Mouse (Mus musculus) kidney, postnatal 0 days (tissue): ENCODE data around the gene Plekhd1. TPM values are rescaled to one million over a fixed set of nuclear protein-coding genes. Genes with fewer than 3 reads are reported as not detected.

Experiments used
- ATAC-seq: fragments of 200-750 bp; cut with Nextera tagmentation; replicated peaks from 2 replicates; pipeline ENCODE4 v1.8.0; 2017; ENCODE audit warnings: low read depth, moderate number of reproducible peaks, moderate TSS enrichment, moderate library complexity; ENCODE audit not compliant: low FRiP score
- DNase-seq: peaks from one replicate; pipeline ENCODE4 v3.0.0-alpha.2; 2016; ENCODE audit warnings: low spot score
- H3K27ac ChIP-seq: fragments of 300-500 bp; sonication (generic); 2 replicates; pipeline ENCODE4 v1.5.1; 2014; ENCODE audit warnings: mild to moderate bottlenecking
- H3K27me3 ChIP-seq: fragments of 300-500 bp; sonication (generic); 2 replicates; pipeline ENCODE4 v1.6.1; 2014; ENCODE audit warnings: low read length, mixed read lengths; ENCODE audit not compliant: insufficient read depth
- H3K36me3 ChIP-seq: fragments of 300-500 bp; sonication (generic); 2 replicates; pipeline ENCODE4 v1.6.1; 2014; ENCODE audit warnings: low read length, mixed read lengths; ENCODE audit not compliant: insufficient read depth
- H3K4me1 ChIP-seq: fragments of 300-500 bp; sonication (generic); replicated peaks from 2 replicates; pipeline ENCODE4 v1.6.1; 2014; ENCODE audit warnings: antibody characterized with exemption, low read length, mixed read lengths; ENCODE audit not compliant: insufficient read depth
- H3K4me2 ChIP-seq: fragments of 300-500 bp; sonication (generic); 2 replicates; pipeline ENCODE4 v1.6.1; 2014; ENCODE audit warnings: mild to moderate bottlenecking, low read length, moderate library complexity, mixed read lengths
- H3K4me3 ChIP-seq: fragments of 300-500 bp; sonication (generic); replicated peaks from 2 replicates; pipeline ENCODE4 v1.5.1; 2014; ENCODE audit warnings: low read depth, low read length
- H3K9ac ChIP-seq: fragments of 300-500 bp; sonication (generic); 2 replicates; pipeline ENCODE4 v1.6.1; 2014; ENCODE audit warnings: low read depth, low read length
- H3K9me3 ChIP-seq: fragments of 300-500 bp; sonication (generic); replicated peaks from 2 replicates; pipeline ENCODE4 v1.6.1; 2016; ENCODE audit warnings: low read length, inconsistent platforms, mixed read lengths
- CTCF ChIP-seq: IDR thresholded peaks from 2 replicates; pipeline ENCODE4 v1.5.1; 2016; ENCODE audit warnings: antibody characterized with exemption, low read depth, mild to moderate bottlenecking, moderate library complexity
- WGBS: fragments of 180-500 bp; shearing (Covaris S2); extraction: QIAGEN DNeasy Blood & Tissue Kit; methylation state at CpG from one replicate; pipeline ENCODE4 v1.1.7; 2014; 5-methylcytosine and 5-hydroxymethylcytosine counted together
- polyA plus RNA-seq: library from polyadenylated mRNA; unstranded; fragments of >200 nt; fragmentation: Nextera tagmentation; extraction: Ambion mirVana; gene quantifications from 2 replicates; pipeline ENCODE4 v1.2.1, GENCODE M21; 2015

Gene Plekhd1
- polyA plus RNA-seq, 1 experiment from 2014 or later: 3.5 TPM

DNA sequence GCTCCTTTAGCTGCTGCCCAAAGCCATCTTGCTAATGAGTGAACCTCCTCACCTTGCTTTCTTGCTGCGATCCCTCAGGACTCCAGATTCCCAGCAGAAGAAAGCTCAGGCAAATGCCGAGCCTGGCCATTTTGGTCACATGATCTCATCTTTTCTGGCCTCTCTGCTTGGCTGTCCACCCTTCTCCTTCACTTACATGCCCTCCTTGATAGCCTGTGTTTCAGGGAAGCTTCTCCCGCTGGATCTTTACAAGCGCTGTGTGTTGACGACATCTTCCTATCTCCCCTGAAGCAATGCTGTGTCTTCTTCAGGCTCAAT is 44.9 kb downstream of the Plekhd1 start:
- WGBS: 58% methylated on average over 5 of the region's 5 CpGs
- Histone ChIP-seq H3K9me3 (no peaks in the 10 kb centered on the region), H3K36me3 (no peaks in the 10 kb centered on the region), H3K27me3 (no peaks in the 10 kb centered on the region), H3K27ac (no peak overlapping the region), H3K9ac (no peak overlapping the region), H3K4me2 (no peak overlapping the region), H3K4me3 (no peak overlapping the region), H3K4me1 (no peaks in the 10 kb centered on the region)
- no peak for ATAC-seq
- TF ChIP-seq CTCF: no peak
- DNase-seq: no peak

GRCm38 (mm10) chr12:80739482-80739881 is 47.1 kb downstream of the Plekhd1 start:
- Histone ChIP-seq H3K4me1 (no peaks in the 10 kb centered on the region), H3K9ac (no peak overlapping the region), H3K36me3 (no peaks in the 10 kb centered on the region), H3K27ac (no peak overlapping the region), H3K4me3 (no peak overlapping the region), H3K9me3 (no peaks in the 10 kb centered on the region), H3K27me3 (no peaks in the 10 kb centered on the region), H3K4me2 (no peak overlapping the region)
- 29% methylated on average over 9 of the region's 9 CpGs for WGBS
- ATAC-seq: no peak
- TF ChIP-seq CTCF: peak; percentile 72
- DNase-seq: no peak

DNA sequence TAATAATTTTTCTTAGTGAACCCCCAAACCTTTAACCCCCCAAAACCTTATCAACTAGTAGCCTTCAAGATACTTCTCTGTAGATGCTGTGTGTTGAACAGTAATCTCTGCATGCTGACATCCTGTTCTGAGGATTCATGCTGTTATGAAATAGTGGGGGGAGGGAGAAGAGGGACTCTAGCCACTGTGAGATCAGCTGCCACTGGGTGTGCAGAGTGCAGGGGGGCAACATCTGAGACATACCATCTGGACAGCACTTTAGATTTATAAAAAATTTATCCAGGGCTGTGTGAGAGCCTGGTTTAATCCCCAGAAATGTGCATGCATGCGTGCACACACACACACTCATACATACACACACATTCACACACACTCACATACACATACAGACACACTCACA is 52.2 kb downstream of the Plekhd1 start:
- DNase-seq (peak; percentile 13), ATAC-seq (no peak)
- Histone ChIP-seq H3K4me3 (no peak overlapping the region), H3K9me3 (no peaks in the 10 kb centered on the region), H3K4me2 (no peak overlapping the region), H3K27me3 (no peaks in the 10 kb centered on the region), H3K9ac (no peak overlapping the region), H3K4me1 (no peaks in the 10 kb centered on the region), H3K36me3 (no peaks in the 10 kb centered on the region), H3K27ac (no peak overlapping the region)
- TF ChIP-seq CTCF: no peak
- WGBS: 92% methylated on average over 1 of the region's 1 CpGs

DNA sequence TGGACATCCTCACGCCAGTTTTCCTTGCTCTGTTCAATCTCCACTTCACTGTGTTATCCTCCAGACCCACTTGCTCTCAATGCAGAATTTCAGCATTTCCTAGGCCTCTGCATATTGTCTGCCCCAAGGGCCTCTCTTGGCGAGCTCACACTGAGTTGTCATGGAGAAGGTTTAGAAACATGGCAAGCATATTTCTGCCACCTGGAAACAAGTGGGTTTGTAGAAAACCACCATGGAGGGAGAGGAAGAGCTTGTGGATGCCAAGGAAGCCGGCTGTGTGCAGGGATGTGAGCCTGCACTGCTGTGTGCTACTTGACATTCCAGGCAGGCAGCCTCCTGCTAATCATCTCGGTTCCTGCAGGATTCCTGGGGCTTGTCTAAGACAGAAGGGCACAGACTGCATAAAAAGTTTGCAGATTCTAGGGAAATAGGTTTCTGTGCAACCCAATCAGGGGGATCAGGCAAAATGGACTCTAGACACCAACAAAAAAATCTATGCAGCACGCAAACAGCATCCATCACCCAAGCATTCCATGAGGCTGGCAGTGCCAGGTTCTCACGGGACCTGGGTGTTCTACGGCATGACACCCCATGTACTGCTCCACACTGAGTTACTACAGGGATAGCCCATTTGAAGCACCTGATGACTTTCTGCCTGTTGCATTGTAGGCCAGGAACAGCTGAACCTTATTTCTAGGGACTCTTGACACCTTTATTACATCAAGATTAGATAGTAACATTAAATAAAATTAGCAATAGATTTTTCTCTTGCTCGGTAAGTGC is 53.8 kb downstream of the Plekhd1 start:
- H3K9ac ChIP-seq: no peak overlapping the region
- H3K9me3 ChIP-seq: no peaks in the 10 kb centered on the region
- no peak for DNase-seq
- no peak overlapping the region for H3K4me3 ChIP-seq
- no peak for TF ChIP-seq CTCF
- H3K27me3 ChIP-seq: no peaks in the 10 kb centered on the region
- no peak overlapping the region for H3K27ac ChIP-seq
- no peaks in the 10 kb centered on the region for H3K36me3 ChIP-seq
- no peaks in the 10 kb centered on the region for H3K4me1 ChIP-seq
- ATAC-seq: no peak
- H3K4me2 ChIP-seq: no peak overlapping the region
- 59% methylated on average over 8 of the region's 8 CpGs for WGBS

- TF ChIP-seq CTCF: no peak
- no peak overlapping the region for H3K4me2 ChIP-seq
- 84% methylated on average over 6 of the region's 6 CpGs for WGBS
- H3K27me3 ChIP-seq: peaks cover 9% of the 10 kb centered on the region
- no peaks in the 10 kb centered on the region for H3K4me1 ChIP-seq
- H3K4me3 ChIP-seq: no peak overlapping the region
- H3K36me3 ChIP-seq: no peaks in the 10 kb centered on the region
- H3K9me3 ChIP-seq: no peaks in the 10 kb centered on the region
- ATAC-seq (no peak), DNase-seq (no peak)
- no peak overlapping the region for H3K9ac ChIP-seq
- no peak overlapping the region for H3K27ac ChIP-seq
Measured at GRCm38 (mm10) chr12:80751556-80751955, 59.2 kb downstream of the Plekhd1 start.

GRCm38 (mm10) chr12:80757751-80758558 is 65.6 kb downstream of the Plekhd1 start:
- no peak for TF ChIP-seq CTCF
- 1% methylated on average over 118 of the region's 122 CpGs for WGBS
- DNase-seq: peak; percentile 75
- H3K27ac ChIP-seq: peak overlapping the region; percentile 13; the same call in 1 of the 2 replicates
- ATAC-seq: peak; percentile 76
- H3K4me3 ChIP-seq: peak overlapping the region; percentile 50
- peaks cover 53% of the 10 kb centered on the region for H3K27me3 ChIP-seq
- H3K9me3 ChIP-seq: no peaks in the 10 kb centered on the region
- peak overlapping the region; percentile 94 for H3K4me2 ChIP-seq
- peaks cover 30% of the 10 kb centered on the region for H3K4me1 ChIP-seq
- no peaks in the 10 kb centered on the region for H3K36me3 ChIP-seq
- peak overlapping the region; percentile 50 for H3K9ac ChIP-seq
